Mouse (Mus musculus) testis, adult 2 months (tissue): ENCODE measurements around the gene Mef2b.

Experiments
- CTCF ChIP-seq: fragments of 200-500 bp; IDR thresholded peaks from 2 replicates; pipeline ENCODE4 v1.5.1; 2012; ENCODE audit warnings: low read depth, mild to moderate bottlenecking, inconsistent platforms, low read length, moderate library complexity; ENCODE audit not compliant: control insufficient read depth, insufficient read depth, insufficient replicate concordance
- POLR2A ChIP-seq: fragments of 200-500 bp; IDR thresholded peaks from 2 replicates; pipeline ENCODE4 v1.6.1; 2012; ENCODE audit warnings: low read depth, mild to moderate bottlenecking, inconsistent platforms, low read length, moderate library complexity; ENCODE audit not compliant: control insufficient read depth

- peak; percentile 55 for TF ChIP-seq POLR2A
- TF ChIP-seq CTCF, result no peak
Observed at GRCm38 (mm10) chr8:70212112-70213055, 72.9 kb downstream of the Mef2b start, which contains the start of gene Slc25a42.
